Mouse (Mus musculus) hindbrain, embryonic 10.5 days (tissue): ENCODE measurements around the gene Fbp2. TPM values are rescaled to one million over a fixed set of nuclear protein-coding genes. Genes with fewer than 3 reads are reported as not detected.
"Not testable (repeated sequence)": the region's sequence is repeated elsewhere in the genome, so short reads cannot be mapped to it uniquely, and the experiment has no call there.

Experiments
- DNase-seq: peaks from one replicate; pipeline ENCODE4 v3.0.0-alpha.2; 2017; ENCODE audit warnings: low spot score
- H3K27ac ChIP-seq: fragments of 300-500 bp; sonication (generic); 2 replicates; pipeline ENCODE4 v1.5.1; 2016; ENCODE audit warnings: mild to moderate bottlenecking, moderate library complexity
- H3K27me3 ChIP-seq: fragments of 300-500 bp; sonication (generic); 2 replicates; pipeline ENCODE4 v1.6.1; 2016; ENCODE audit warnings: mild to moderate bottlenecking; ENCODE audit not compliant: poor library complexity, insufficient read depth, severe bottlenecking
- H3K36me3 ChIP-seq: fragments of 300-500 bp; sonication (generic); 2 replicates; pipeline ENCODE4 v1.6.1; 2016; ENCODE audit warnings: mild to moderate bottlenecking, moderate library complexity
- H3K4me1 ChIP-seq: fragments of 300-500 bp; sonication (generic); replicated peaks from 2 replicates; pipeline ENCODE4 v1.6.1; 2016; ENCODE audit warnings: mild to moderate bottlenecking
- H3K4me3 ChIP-seq: fragments of 300-500 bp; sonication (generic); 2 replicates; pipeline ENCODE4 v1.5.1; 2016; ENCODE audit warnings: mild to moderate bottlenecking, moderate library complexity
- H3K9me3 ChIP-seq: fragments of 300-500 bp; sonication (generic); 2 replicates; pipeline ENCODE4 v1.6.1; 2016; ENCODE audit warnings: mild to moderate bottlenecking, moderate library complexity
- WGBS: fragments of 180-500 bp; shearing (Covaris S2); methylation state at CpG from one replicate; pipeline ENCODE4 v1.1.7; 2016; 5-methylcytosine and 5-hydroxymethylcytosine counted together
- polyA plus RNA-seq: library from polyadenylated mRNA; unstranded; fragments of >200 nt; fragmentation: Nextera tagmentation; extraction: Ambion mirVana; gene quantifications from 2 replicates; pipeline ENCODE4 v1.2.1, GENCODE M21; 2016

Fbp2 gene
- polyA plus RNA-seq, 1 experiment from 2014 or later: not detected

DNA sequence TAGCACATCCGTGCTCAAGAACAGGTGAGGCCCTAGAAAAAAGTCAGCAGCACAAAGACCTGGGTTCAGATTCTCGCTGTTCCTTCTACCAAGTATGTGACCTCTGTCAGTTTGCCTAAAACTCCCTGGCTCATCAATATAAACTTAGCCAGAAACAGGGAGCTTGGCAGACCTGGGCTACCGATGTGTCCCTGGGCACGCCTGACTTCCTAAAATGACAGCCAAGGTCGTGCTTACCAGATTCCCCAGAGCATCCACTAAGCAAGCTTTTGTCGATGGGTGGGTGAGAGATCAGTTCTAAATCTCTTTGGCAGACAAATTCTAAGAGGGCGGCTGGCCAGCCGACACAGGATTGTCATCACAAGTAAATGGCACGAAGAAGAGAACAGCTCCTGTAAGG is 23.1 kb upstream of the Fbp2 start:
- WGBS: 84% methylated on average over 9 of the region's 9 CpGs
- H3K27ac ChIP-seq: no peak overlapping the region
- no peak for DNase-seq
- H3K36me3 ChIP-seq: no peaks in the 10 kb centered on the region
- H3K4me1 ChIP-seq: peaks cover 12% of the 10 kb centered on the region
- no peak overlapping the region for H3K4me3 ChIP-seq
- no peaks in the 10 kb centered on the region for H3K9me3 ChIP-seq
- H3K27me3 ChIP-seq: peaks cover 22% of the 10 kb centered on the region

DNA sequence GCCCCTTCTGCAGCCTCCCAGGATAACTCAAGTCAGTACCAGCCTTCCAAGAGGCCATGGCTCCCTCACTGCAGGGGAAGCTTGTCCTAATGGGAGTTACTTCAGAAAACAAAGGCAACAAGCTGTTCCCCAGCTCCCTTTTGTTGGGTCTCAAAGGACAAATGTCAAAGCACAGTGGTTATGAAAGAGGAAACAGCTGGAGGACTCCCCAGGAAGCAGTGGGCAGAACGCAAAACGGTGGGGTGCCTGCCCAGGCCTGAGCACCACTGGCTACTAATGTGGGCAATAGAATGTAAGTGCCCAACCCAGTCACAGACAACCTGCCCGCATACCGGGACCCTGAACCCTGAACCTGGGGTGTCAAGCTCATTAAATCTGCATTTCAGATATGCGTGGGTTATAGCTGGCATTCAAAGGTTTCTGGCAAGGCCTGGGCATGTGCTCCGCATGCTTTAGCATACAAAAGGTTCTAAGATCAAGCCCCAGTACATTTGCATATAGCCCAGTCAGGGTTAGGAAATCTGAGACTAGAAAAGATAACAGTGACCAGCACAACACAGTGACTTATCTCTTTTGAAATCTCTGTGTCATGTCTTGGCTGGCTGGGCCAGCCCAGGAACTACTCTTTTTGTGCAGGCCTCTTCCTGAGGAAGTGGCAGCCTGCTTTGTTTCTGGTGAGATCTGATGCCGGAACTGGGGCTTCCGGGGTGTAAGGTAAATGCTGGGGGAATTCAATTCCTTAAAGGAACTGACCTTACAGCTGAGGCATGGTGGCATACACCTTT is 21.8 kb upstream of the Fbp2 start:
- DNase-seq: no peak
- H3K27ac ChIP-seq: peak overlapping the region; percentile 56; the same call in 1 of the 2 replicates

DNA sequence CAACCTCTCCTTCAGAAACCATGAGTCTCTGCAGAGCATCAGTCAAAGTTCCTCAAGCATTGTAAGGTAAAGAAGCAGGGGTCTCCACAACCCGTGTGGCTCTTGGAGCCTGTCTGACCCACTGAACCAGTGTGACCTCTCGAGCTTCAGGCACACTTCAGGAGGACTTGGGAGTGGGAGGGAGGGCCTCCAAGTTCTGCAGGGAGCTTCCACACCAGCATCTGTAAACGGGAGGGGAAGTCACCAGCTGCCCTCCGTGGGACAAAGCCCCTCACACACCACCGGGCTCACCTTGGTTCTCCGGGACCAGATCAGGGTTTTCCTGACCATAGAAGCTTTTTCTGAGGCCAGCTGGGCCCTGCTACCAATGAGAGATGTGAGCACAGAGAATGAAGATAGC is 21.2 kb upstream of the Fbp2 start:
- H3K4me3 ChIP-seq: no peak overlapping the region
- peak overlapping the region; percentile 56; the same call in 1 of the 2 replicates for H3K27ac ChIP-seq
- H3K36me3 ChIP-seq: no peaks in the 10 kb centered on the region
- DNase-seq: no peak
- WGBS: 21% methylated on average over 6 of the region's 6 CpGs
- H3K27me3 ChIP-seq: peaks cover 11% of the 10 kb centered on the region; the same call in 1 of the 2 replicates
- no peaks in the 10 kb centered on the region for H3K9me3 ChIP-seq
- H3K4me1 ChIP-seq: peaks cover 12% of the 10 kb centered on the region

More for the DNA sequence above, 21.8 kb upstream of the Fbp2 start:
- 18% methylated on average over 8 of the region's 8 CpGs for WGBS
- peaks cover 12% of the 10 kb centered on the region for H3K4me1 ChIP-seq
- no peaks in the 10 kb centered on the region for H3K9me3 ChIP-seq
- H3K4me3 ChIP-seq: no peak overlapping the region
- H3K27me3 ChIP-seq: peaks cover 11% of the 10 kb centered on the region; the same call in 1 of the 2 replicates
- no peaks in the 10 kb centered on the region for H3K36me3 ChIP-seq

DNA sequence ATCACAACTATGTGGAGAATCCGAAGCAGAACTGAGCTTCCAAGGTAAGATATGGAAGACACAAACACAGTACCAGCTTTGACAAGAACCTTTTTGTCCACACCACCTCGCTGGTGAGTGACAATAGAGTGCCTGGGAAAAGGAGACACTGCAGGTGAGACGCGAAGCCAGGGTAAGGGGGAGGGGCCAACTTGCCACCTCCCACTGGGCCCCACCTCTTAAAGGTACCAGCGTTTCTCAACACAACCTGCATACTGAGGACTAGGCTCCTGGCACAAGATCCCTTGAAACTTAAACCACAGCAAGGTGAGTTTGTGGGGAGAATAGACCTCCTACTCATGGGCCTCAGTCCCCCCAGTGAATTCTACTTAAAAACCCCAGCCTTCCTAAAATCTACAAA is 19.0 kb upstream of the Fbp2 start:
- peaks cover 11% of the 10 kb centered on the region; the same call in 1 of the 2 replicates for H3K27me3 ChIP-seq
- no peak overlapping the region for H3K4me3 ChIP-seq
- H3K9me3 ChIP-seq: no peaks in the 10 kb centered on the region
- WGBS: 10% methylated on average over 5 of the region's 5 CpGs
- H3K36me3 ChIP-seq: no peaks in the 10 kb centered on the region
- H3K27ac ChIP-seq: no peak overlapping the region
- peaks cover 12% of the 10 kb centered on the region for H3K4me1 ChIP-seq
- no peak for DNase-seq

DNA sequence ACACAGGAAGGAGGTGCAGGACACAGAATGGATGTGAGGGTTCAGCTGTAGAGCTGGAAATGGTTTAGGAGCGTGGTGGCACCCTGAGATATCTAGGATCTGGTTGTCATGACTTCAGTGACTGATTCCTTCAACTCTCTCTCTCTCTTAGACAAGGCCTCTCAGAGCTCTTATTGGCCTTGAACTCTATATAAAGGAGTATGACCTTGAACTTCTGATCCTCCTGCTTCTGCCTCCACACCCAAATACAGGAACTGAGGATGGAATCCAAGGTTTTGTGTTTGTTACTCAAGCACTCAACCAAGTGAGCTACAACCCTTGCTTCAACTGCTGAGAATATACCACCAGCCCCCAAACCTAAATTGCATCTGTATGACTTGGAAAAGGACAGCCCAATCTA is 17.9 kb upstream of the Fbp2 start:
- Histone ChIP-seq H3K4me3 (no peak overlapping the region), H3K9me3 (no peaks in the 10 kb centered on the region), H3K36me3 (no peaks in the 10 kb centered on the region), H3K27me3 (peaks cover 11% of the 10 kb centered on the region; the same call in 1 of the 2 replicates), H3K4me1 (peaks cover 12% of the 10 kb centered on the region), H3K27ac (no peak overlapping the region)
- WGBS: 67% methylated on average over 1 of the region's 1 CpGs
- no peak for DNase-seq

DNA sequence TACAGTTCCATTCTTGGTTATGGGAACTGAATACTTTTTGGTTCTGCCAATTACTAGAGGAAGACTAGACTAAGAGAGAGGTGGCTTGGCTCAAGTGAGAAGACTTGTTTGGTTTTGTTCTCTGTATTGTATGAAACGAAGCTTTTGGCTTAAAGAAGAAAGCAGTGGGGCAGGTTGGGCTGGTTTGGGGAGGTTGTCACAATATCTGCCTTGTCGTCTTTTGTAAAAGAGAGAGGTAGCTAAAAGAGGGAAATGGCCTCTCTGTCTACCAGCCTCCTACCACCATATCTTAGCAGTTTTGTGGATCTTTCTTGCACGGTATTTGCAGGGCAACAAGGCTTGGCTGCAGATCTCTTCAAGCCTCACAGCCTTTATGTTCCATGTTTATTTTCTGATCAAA is 14.0 kb upstream of the Fbp2 start:
- no peaks in the 10 kb centered on the region for H3K36me3 ChIP-seq
- no peak for DNase-seq
- H3K27ac ChIP-seq: no peak overlapping the region
- peaks cover 4% of the 10 kb centered on the region; the same call in 1 of the 2 replicates for H3K27me3 ChIP-seq
- no peaks in the 10 kb centered on the region for H3K9me3 ChIP-seq
- no peaks in the 10 kb centered on the region for H3K4me1 ChIP-seq
- H3K4me3 ChIP-seq: no peak overlapping the region
- 70% methylated on average over 3 of the region's 3 CpGs for WGBS

DNA sequence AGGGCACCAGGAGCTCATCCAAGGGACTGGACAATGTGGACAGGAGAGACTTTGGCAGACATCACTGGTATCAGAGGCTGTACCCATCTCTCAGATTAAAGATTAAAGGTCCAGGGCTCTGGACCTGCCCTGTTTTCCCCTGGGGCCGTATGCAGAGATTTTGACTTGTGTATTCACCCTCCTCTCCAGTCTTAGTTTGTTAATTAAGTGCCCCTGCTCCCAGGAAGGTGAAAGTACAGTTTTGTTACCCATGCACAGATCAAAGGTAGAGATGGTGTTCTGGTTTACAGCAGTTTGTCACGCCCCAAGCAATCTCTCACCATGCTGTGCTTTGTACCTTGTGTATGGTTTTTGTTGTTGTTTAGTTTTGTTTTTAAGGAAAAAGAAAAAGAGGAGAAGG is 12.4 kb upstream of the Fbp2 start:
- H3K4me3 ChIP-seq: no peak overlapping the region
- no peaks in the 10 kb centered on the region; the same call in 1 of the 2 replicates for H3K4me1 ChIP-seq
- WGBS: 79% methylated on average over 2 of the region's 2 CpGs
- no peak overlapping the region for H3K27ac ChIP-seq
- no peaks in the 10 kb centered on the region for H3K27me3 ChIP-seq
- no peak for DNase-seq
- H3K36me3 ChIP-seq: no peaks in the 10 kb centered on the region
- no peaks in the 10 kb centered on the region for H3K9me3 ChIP-seq

DNA sequence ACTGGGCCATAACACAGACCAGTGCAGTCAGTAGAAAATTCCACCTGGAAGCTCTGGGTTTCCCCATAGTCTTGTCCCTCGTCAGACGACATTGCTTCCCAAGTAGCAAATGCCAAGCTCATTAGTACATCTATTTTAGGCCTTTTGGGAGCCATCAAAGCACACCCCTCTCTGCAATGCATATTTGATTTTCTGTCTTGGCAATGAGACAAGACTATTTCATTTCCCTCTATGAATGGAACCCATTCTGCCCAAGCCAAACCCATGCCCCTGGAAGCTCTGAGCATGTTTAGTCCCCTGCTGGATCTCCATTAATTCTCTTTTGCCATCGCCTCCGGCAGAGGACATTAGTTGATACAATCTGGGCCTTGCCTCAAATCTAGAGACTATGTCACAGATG is 8.6 kb upstream of the Fbp2 start:
- 0 out of 2 replicates have a peak overlapping the region, but pooled peaks have one; percentile 62 for H3K27ac ChIP-seq
- H3K4me3 ChIP-seq: no peak overlapping the region
- WGBS: 85% methylated on average over 4 of the region's 4 CpGs
- peaks cover 7% of the 10 kb centered on the region; the same call in 1 of the 2 replicates for H3K4me1 ChIP-seq
- H3K9me3 ChIP-seq: no peaks in the 10 kb centered on the region
- H3K36me3 ChIP-seq: no peaks in the 10 kb centered on the region
- DNase-seq: no peak
- no peaks in the 10 kb centered on the region for H3K27me3 ChIP-seq

DNA sequence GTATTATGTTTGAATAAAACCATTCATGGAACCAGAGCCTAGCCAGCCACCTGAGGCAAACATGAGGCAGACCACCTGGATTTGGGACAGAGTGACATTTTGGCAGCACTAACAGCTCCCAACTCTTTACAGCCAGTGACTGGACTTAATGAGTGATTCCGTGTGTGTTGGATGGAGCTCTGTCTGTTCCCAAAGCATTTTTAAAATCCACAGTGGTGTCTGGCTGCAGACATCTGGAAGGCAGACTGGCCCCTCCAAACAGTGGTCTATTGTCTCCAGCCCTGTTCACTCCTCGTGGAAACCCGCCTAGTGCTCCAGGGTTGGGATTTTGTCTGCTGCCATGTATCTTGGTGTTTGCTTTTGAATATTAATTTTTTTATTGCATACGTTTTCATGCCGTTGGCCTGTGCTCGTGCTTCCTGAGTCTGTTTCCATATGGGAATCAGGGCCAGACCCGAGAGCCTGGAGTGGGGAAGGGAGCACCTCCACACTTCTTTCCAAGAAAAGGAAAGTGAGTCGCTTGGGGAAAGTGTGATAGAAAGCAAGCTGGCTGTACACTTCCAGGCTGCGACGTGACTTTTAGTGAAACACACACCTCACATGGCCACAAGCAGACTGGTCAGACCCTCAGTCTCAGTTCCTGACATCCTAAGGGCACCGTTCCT is 7.6 kb upstream of the Fbp2 start:
- Histone ChIP-seq H3K27ac (peak overlapping the region; percentile 62; the same call in 1 of the 2 replicates), H3K36me3 (no peaks in the 10 kb centered on the region), H3K4me3 (no peak overlapping the region), H3K4me1 (peaks cover 7% of the 10 kb centered on the region; the same call in 1 of the 2 replicates), H3K27me3 (no peaks in the 10 kb centered on the region), H3K9me3 (no peaks in the 10 kb centered on the region)
- peak; percentile 37 for DNase-seq
- 66% methylated on average over 11 of the region's 11 CpGs for WGBS

DNA sequence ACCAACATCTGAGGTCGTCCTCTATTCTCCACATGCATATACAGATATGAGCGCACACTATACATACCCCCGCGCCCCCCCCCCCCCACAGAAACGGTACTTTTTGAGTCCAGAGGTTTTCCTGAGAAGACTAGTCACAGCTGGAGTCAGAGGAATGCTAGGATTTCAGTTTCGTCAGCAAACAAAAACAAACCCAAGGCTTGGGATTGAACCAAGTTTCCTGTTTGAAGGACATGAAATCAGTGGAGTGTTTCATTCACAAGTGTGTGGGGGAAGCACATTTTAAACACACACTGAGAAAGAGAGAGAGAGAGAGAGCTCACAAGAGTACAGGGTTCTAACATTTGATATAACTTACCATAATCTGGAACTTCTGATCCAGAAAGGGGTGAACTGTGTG is 5.5 kb upstream of the Fbp2 start:
- no peaks in the 10 kb centered on the region for H3K9me3 ChIP-seq

DNA sequence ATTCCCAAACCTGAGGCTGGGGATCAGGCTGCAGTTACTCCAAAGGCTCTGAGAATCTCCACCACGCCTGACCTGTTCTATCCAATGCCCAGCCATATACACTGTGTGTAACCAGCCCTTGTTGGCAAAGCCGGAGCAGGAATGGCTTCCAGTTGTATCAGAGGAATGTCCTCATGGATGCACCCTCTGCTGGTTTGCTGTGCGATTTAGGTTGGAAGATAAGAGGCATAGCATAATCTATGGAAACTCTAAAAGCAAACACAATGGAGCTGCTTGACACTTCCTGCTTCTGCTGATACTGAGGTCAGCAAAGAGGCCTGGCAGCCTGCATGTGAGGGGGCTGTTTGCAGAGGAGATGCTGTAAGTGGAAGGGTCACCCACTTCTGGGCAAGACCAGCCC is 4.7 kb upstream of the Fbp2 start:
- Histone ChIP-seq H3K4me3 (no peak overlapping the region), H3K27ac (no peak overlapping the region), H3K9me3 (no peaks in the 10 kb centered on the region), H3K27me3 (no peaks in the 10 kb centered on the region), H3K4me1 (peaks cover 7% of the 10 kb centered on the region; the same call in 1 of the 2 replicates), H3K36me3 (no peaks in the 10 kb centered on the region)
- DNase-seq: no peak
- WGBS: 90% methylated on average over 3 of the region's 3 CpGs

More for the DNA sequence above, 5.5 kb upstream of the Fbp2 start:
- DNase-seq: no peak
- H3K4me3 ChIP-seq: no peak overlapping the region
- H3K4me1 ChIP-seq: peaks cover 7% of the 10 kb centered on the region; the same call in 1 of the 2 replicates
- whole genome bisulfite sequencing: 77% methylated on average over 6 of the region's 6 CpGs
- no peaks in the 10 kb centered on the region for H3K27me3 ChIP-seq
- H3K36me3 ChIP-seq: no peaks in the 10 kb centered on the region
- H3K27ac ChIP-seq: no peak overlapping the region

DNA sequence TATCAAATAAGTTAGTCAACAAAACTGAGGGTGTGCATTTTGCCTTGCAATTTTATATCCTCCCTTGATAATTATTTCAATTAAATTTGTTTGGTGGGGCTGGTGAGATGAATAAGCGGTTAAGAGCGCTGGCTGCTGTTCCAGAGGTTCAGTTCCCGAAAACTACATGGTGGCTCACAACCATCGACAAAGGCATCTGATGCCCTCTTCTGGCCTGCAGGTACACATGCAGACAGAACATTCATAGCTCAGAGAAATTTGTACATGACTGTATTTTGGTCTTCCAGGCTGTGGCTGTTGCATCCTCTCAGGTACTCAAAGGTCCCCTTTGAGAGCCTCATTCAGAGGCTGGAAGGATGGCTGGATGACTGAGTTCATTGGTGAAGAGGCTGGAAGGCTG is 1.8 kb upstream of the Fbp2 start:
- Histone ChIP-seq H3K36me3 (no peaks in the 10 kb centered on the region), H3K27me3 (no peaks in the 10 kb centered on the region), H3K9me3 (0 out of 2 replicates have a peak, but pooled peaks cover 3% of the 10 kb centered on the region), H3K4me1 (0 out of 2 replicates have a peak, but pooled peaks cover 10% of the 10 kb centered on the region), H3K27ac (no peak overlapping the region), H3K4me3 (no peak overlapping the region)
- 93% methylated on average over 4 of the region's 4 CpGs for WGBS
- no peak for DNase-seq

DNA sequence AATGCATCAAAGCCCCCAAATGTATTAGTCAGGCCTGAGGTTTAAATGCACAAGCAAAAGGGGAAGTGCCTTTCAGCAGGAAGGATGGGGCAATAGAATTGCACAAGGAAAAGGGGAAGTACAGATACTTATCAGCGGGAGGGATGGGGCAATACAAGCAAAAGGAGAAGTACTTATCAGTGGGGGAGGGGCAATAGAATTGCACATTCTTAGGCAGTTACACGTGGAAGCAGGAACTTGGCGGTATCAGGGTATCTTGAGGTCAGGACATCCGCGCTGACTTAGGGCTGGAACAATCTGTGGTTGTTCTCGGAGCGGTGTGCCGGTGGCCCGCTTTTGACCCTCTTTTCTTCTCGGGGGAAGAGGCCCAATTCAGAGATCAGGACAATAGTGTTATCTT is 1.0 kb upstream of the Fbp2 start:
- WGBS: 88% methylated on average over 10 of the region's 10 CpGs
- DNase-seq, H3K9me3 ChIP-seq: not testable (repeated sequence)

More for the DNA sequence above, 1.0 kb upstream of the Fbp2 start:
- not testable (repeated sequence) for H3K4me1 ChIP-seq, H3K27ac ChIP-seq, H3K27me3 ChIP-seq, H3K36me3 ChIP-seq, H3K4me3 ChIP-seq
